ENCODE assay signal across 40 mouse cellular contexts in the genomic region with DNA sequence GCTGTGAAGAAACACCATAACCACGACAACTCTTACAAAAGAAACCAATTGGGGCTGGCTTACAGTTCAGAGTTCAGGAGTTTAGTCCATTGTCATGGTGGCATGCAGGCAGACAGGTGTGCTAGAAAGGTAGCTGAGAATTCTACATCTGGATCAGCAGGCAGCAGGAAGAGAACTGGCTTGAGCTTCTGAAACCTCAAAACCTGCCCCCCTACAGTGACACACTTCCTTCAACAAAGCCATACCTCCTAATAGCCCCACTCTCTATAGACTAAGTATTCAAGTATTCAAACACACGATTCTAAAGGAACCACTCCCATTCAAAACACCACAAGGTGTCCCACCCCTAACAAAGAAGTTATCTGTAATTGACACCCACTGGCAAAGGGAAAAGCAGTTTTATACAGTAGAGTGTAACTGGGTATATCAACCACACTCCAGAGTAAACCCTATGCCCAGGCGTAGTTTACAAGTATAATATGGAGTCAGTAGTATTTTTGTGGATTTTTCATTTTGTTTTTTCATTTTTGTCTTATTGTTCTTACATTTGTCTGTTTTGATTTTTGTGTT. TPM values are rescaled to one million over a fixed set of nuclear protein-coding genes. Genes with fewer than 3 reads are reported as not detected.
A peak's percentile ranks its signal among the peaks of the same experiment; 100 is the strongest.
DNase-seq lines count a peak whose midpoint lies in the region; ATAC-seq and TF ChIP-seq lines count a peak whose summit lies in the region.
"Had no signal": no experiment of that assay in that cellular context is flagged by ENCODE, and none has a peak within 500 bp of the region (broad histone marks: within the 10 kb centered on the region; RNA-seq: fewer than 3 reads in every experiment).

No protein-coding gene starts in this region.

- H3K4me1 ChIP-seq in liver, embryonic 16.5 days (ENCODE audit: control insufficient read depth, low read depth, low read length): peaks cover 26% of the 10 kb centered on the region
- H3K4me1 ChIP-seq in heart, adult 2 months (ENCODE audit: control insufficient read depth, insufficient read depth, low read length): no peaks in the 10 kb centered on the region
- H3K4me1 ChIP-seq in hindbrain, embryonic 14.5 days (replicated peaks; ENCODE audit: control insufficient read depth, insufficient read depth, low read length): no peaks in the 10 kb centered on the region; the same call in 1 of the 2 replicates
- H3K4me1 ChIP-seq: heart, embryonic 12.5 days; limb, embryonic 10.5 days; limb, embryonic 15.5 days; lung, embryonic 15.5 days had no signal

- peak; percentile 49; the same call in 1 of the 2 replicates for ATAC-seq in erythroid progenitor cell, adult 5-6 weeks (replicated peaks; ENCODE audit: low FRiP score, poor library complexity, severe bottlenecking)
- ATAC-seq in liver, embryonic 16.5 days (ENCODE audit: low read depth): peak; percentile 72
- no peak for ATAC-seq in hindbrain, embryonic 14.5 days (ENCODE audit: low FRiP score)
- ATAC-seq: CD4-positive, CD25-positive, alpha-beta regulatory T cell, adult 4 months; forebrain, embryonic 13.5 days; hindbrain, embryonic 16.5 days had no signal

- TF ChIP-seq EP300 in heart, adult 2 months (IDR thresholded peaks at IDR 0.05; ENCODE audit: insufficient read depth, low read depth, low read length): no peak

- peaks cover 21% of the 10 kb centered on the region for H3K36me3 ChIP-seq in liver, embryonic 16.5 days (ENCODE audit: control insufficient read depth, insufficient read depth)
- H3K36me3 ChIP-seq in heart, adult 2 months (ENCODE audit: control insufficient read depth, insufficient read depth, low read length): peaks cover 4% of the 10 kb centered on the region
- 0 out of 2 replicates have a peak, but pooled peaks cover 8% of the 10 kb centered on the region for H3K36me3 ChIP-seq in hindbrain, embryonic 14.5 days (replicated peaks; ENCODE audit: control insufficient read depth, insufficient read depth)
- H3K36me3 ChIP-seq: heart, embryonic 12.5 days; limb, embryonic 10.5 days; limb, embryonic 15.5 days; lung, embryonic 15.5 days had no signal

- H3K79me2 ChIP-seq in heart, adult 2 months (replicated peaks; ENCODE audit: control insufficient read depth, insufficient read depth, low read length): no peaks in the 10 kb centered on the region

- H3K4me2 ChIP-seq in liver, embryonic 16.5 days (ENCODE audit: low read depth, low read length): no peak overlapping the region
- H3K4me2 ChIP-seq in hindbrain, embryonic 14.5 days (replicated peaks): no peak overlapping the region
- H3K4me2 ChIP-seq: forebrain, embryonic 13.5 days; heart, embryonic 12.5 days; limb, embryonic 15.5 days; lung, embryonic 15.5 days; midbrain, embryonic 12.5 days; neural tube, embryonic 12.5 days had no signal

- no peak overlapping the region for H3K9ac ChIP-seq in liver, embryonic 16.5 days (ENCODE audit: low read depth, low read length)
- H3K9ac ChIP-seq in heart, adult 2 months (ENCODE audit: low read depth, low read length): no peak overlapping the region
- H3K9ac ChIP-seq in hindbrain, embryonic 14.5 days: no peak overlapping the region
- H3K9ac ChIP-seq: forebrain, embryonic 13.5 days; heart, embryonic 12.5 days; limb, embryonic 15.5 days; lung, embryonic 15.5 days; midbrain, embryonic 12.5 days; neural tube, embryonic 12.5 days had no signal

- 31% methylated on average over 3 of the region's 3 CpGs for WGBS in liver, embryonic 16.5 days (ENCODE audit: insufficient replicate concordance)
- WGBS in heart, adult 2 months: 69% methylated on average over 3 of the region's 3 CpGs
- WGBS in hindbrain, embryonic 14.5 days: 78% methylated on average over 3 of the region's 3 CpGs

- intact Hi-C loops in left cerebral cortex, adult 2 months (cut with DNase I): no loop called here
- intact Hi-C loops in heart, postnatal 10 days (cut with DNase I): no loop called here
- intact Hi-C loops in heart, adult 2 months (cut with DNase I): no loop called here

- no peaks in the 10 kb centered on the region for H3K9me3 ChIP-seq in liver, embryonic 16.5 days (replicated peaks; ENCODE audit: control insufficient read depth, low read length)
- H3K9me3 ChIP-seq in hindbrain, embryonic 14.5 days (ENCODE audit: control insufficient read depth, low read length): no peaks in the 10 kb centered on the region
- H3K9me3 ChIP-seq: forebrain, embryonic 13.5 days; limb, embryonic 10.5 days; limb, embryonic 15.5 days; lung, embryonic 15.5 days; neural tube, embryonic 12.5 days had no signal

- DNase-seq in ES-CJ7 (ENCODE audit: low read depth, low spot score): peak; percentile 47
- DNase-seq in ZHBTc4 (ENCODE audit: low read depth, low spot score): peak; percentile 42
- DNase-seq in left cerebral cortex, adult 2 months (ENCODE audit: extremely low spot score in 1 of 2, low spot score in 2 of 2): no peak
- no peak for DNase-seq in heart, postnatal 10 days
- DNase-seq in heart, adult 2 months: no peak
- no peak for DNase-seq in hindbrain, embryonic 14.5 days (ENCODE audit: low spot score)
- DNase-seq: cerebellum, adult 11 months; cerebellum, adult 9-11 months; gastrocnemius, postnatal 36 days; heart, adult 18-20 months; kidney, adult 18-20 months; kidney, postnatal 4 days; right cerebral cortex, adult 18-20 months; spleen, adult 18-20 months; thymus, adult 2 months; thymus, postnatal 36 days had no signal

- H3K27ac ChIP-seq in liver, embryonic 16.5 days (ENCODE audit: low read length): no peak overlapping the region
- H3K27ac ChIP-seq in left cerebral cortex, adult 2 months: no peak overlapping the region
- no peak overlapping the region for H3K27ac ChIP-seq in heart, adult 2 months
- no peak overlapping the region for H3K27ac ChIP-seq in hindbrain, embryonic 14.5 days
- H3K27ac ChIP-seq: forebrain, embryonic 13.5 days; limb, embryonic 10.5 days; limb, embryonic 15.5 days; lung, embryonic 15.5 days; midbrain, embryonic 12.5 days; neural tube, embryonic 12.5 days had no signal

- H3K4me3 ChIP-seq in liver, embryonic 16.5 days (ENCODE audit: low read depth, low read length): no peak overlapping the region
- H3K4me3 ChIP-seq in left cerebral cortex, adult 2 months: no peak overlapping the region
- no peak overlapping the region for H3K4me3 ChIP-seq in heart, adult 2 months
- no peak overlapping the region for H3K4me3 ChIP-seq in hindbrain, embryonic 14.5 days (replicated peaks; ENCODE audit: low read length)
- H3K4me3 ChIP-seq: forebrain, embryonic 13.5 days; heart, embryonic 12.5 days; limb, embryonic 10.5 days; limb, embryonic 15.5 days; lung, embryonic 15.5 days; midbrain, embryonic 12.5 days; myocyte; neural tube, embryonic 12.5 days had no signal

- no peak for TF ChIP-seq CTCF in left cerebral cortex, adult 2 months (IDR thresholded peaks at IDR 0.05)
- TF ChIP-seq CTCF in heart, adult 2 months (IDR thresholded peaks at IDR 0.05): no peak

- H3K27me3 ChIP-seq in liver, embryonic 16.5 days (ENCODE audit: control insufficient read depth, insufficient read depth, low read depth, low read length): no peaks in the 10 kb centered on the region
- no peaks in the 10 kb centered on the region for H3K27me3 ChIP-seq in heart, adult 2 months (ENCODE audit: control insufficient read depth, insufficient read depth, low read length)
- no peaks in the 10 kb centered on the region for H3K27me3 ChIP-seq in hindbrain, embryonic 14.5 days (ENCODE audit: control insufficient read depth, insufficient read depth, low read length)
- H3K27me3 ChIP-seq: forebrain, embryonic 13.5 days; heart, embryonic 12.5 days; limb, embryonic 15.5 days; lung, embryonic 15.5 days; midbrain, embryonic 12.5 days; neural tube, embryonic 12.5 days had no signal

- TF ChIP-seq POLR2A in heart, adult 2 months (IDR thresholded peaks at IDR 0.05; ENCODE audit: insufficient read depth, low read depth, low read length): no peak

RNA-seq across cellular contexts. Expression of a gene that starts 27.6 kb away (rescaled TPM):
- 16.6 and 25.2 TPM in 2 replicates for total RNA-seq in erythroid progenitor cell, adult 5-6 weeks (2015; ENCODE audit: low replicate concordance)
- 18.1 and 35.9 TPM in 2 replicates for total RNA-seq in erythroid progenitor cell, adult 5-6 weeks (2017; ENCODE audit: low replicate concordance)
- polyA plus RNA-seq in liver, embryonic 16.5 days (2015; fragmentation: Nextera tagmentation; extraction: Ambion mirVana): 27.2 and 29.2 TPM in 2 replicates
- 10 to 100 TPM; 49.5 to 56.7 TPM for total RNA-seq in left cerebral cortex, adult 2 months (2021)
- total RNA-seq in heart, postnatal 10 days (2021): 10 to 100 TPM; 45.6 to 62.8 TPM
- 10 to 100 TPM; 52.6 to 56.9 TPM for total RNA-seq in heart, adult 2 months (2021)
- 37.5 and 59.4 TPM in 2 replicates for polyA plus RNA-seq in heart, adult 2 months (2012; rRNA removed)
- polyA plus RNA-seq in hindbrain, embryonic 14.5 days (2014; fragmentation: Nextera tagmentation; extraction: Ambion mirVana): 41.6 and 42.6 TPM in 2 replicates

RNA-seq across cellular contexts. Expression of a gene that starts 32.3 kb away (rescaled TPM):
- 28.1 and 35.6 TPM in 2 replicates for total RNA-seq in erythroid progenitor cell, adult 5-6 weeks (2015; ENCODE audit: low replicate concordance)
- total RNA-seq in erythroid progenitor cell, adult 5-6 weeks (2017; ENCODE audit: low replicate concordance): 34.8 and 43.3 TPM in 2 replicates
- polyA plus RNA-seq in liver, embryonic 16.5 days (2015; fragmentation: Nextera tagmentation; extraction: Ambion mirVana): 49.9 and 56.3 TPM in 2 replicates
- 10 to 100 TPM; 18.5 to 21.5 TPM for total RNA-seq in left cerebral cortex, adult 2 months (2021)
- 10 to 100 TPM; 66.8 to 68.2 TPM for total RNA-seq in heart, postnatal 10 days (2021)
- total RNA-seq in heart, adult 2 months (2021): 100 to 1,000 TPM; 256 to 332 TPM
- 301 and 494 TPM in 2 replicates for polyA plus RNA-seq in heart, adult 2 months (2012; rRNA removed)
- 14.8 and 18.2 TPM in 2 replicates for polyA plus RNA-seq in hindbrain, embryonic 14.5 days (2014; fragmentation: Nextera tagmentation; extraction: Ambion mirVana)
- polyA plus RNA-seq: myocyte had no signal

RNA-seq across cellular contexts. Expression of a gene that starts 53.2 kb away (rescaled TPM):
- not detected in 2 replicates for total RNA-seq in erythroid progenitor cell, adult 5-6 weeks (2015; ENCODE audit: low replicate concordance)
- total RNA-seq in erythroid progenitor cell, adult 5-6 weeks (2017; ENCODE audit: low replicate concordance): 0.51 TPM in 1 of 2 replicates, not detected in the other
- not detected in 2 replicates for polyA plus RNA-seq in liver, embryonic 16.5 days (2015; fragmentation: Nextera tagmentation; extraction: Ambion mirVana)
- under 1 TPM in 1 of 2 experiments, not detected in 1; 0.11 TPM for total RNA-seq in left cerebral cortex, adult 2 months (2021)
- total RNA-seq in heart, postnatal 10 days (2021): not detected
- under 1 TPM; 0.10 to 0.14 TPM for total RNA-seq in heart, adult 2 months (2021)
- not detected in 2 replicates for polyA plus RNA-seq in heart, adult 2 months (2012; rRNA removed)
- 0.05 TPM in 2 replicates for polyA plus RNA-seq in hindbrain, embryonic 14.5 days (2014; fragmentation: Nextera tagmentation; extraction: Ambion mirVana)
- total RNA-seq: adrenal gland, adult 18-20 months; adrenal gland, postnatal 4 days; gastrocnemius, adult 18-20 months; gastrocnemius, postnatal 36 days; hematopoietic stem cell, adult 5-6 weeks; layer of hippocampus, adult 8-10 months; left cerebral cortex, postnatal 10 days; megakaryocyte, adult 5-6 weeks; midbrain, postnatal 0 days had no signal
- polyA plus RNA-seq: CD4-positive, CD25-positive, alpha-beta regulatory T cell, adult 4 months; embryonic facial prominence, embryonic 14.5 days; heart, embryonic 12.5 days; heart, postnatal 0 days; intestine, embryonic 14.5 days; kidney, embryonic 16.5 days; limb, embryonic 10.5 days; limb, embryonic 15.5 days; lung, embryonic 15.5 days; myocyte; thymus, adult 2 months had no signal

Comparison
In these comparisons a context has a peak if more than half of its experiments do, and no peak if none do; other contexts are left out.
1. DNase-seq: peak in ES-CJ7 (single experiment) and ZHBTc4 (single experiment); none in left cerebral cortex, adult 2 months (0 of 2), heart, postnatal 10 days (0 of 2), heart, adult 2 months (0 of 2) and hindbrain, embryonic 14.5 days (single experiment).